Mouse (Mus musculus) lung, postnatal 14 days (tissue): ENCODE results near the gene St6galnac3.

ENCODE experiments used
- DNase-seq: peaks from one replicate; pipeline ENCODE4 v3.0.0; 2021

Gene St6galnac3

DNA sequence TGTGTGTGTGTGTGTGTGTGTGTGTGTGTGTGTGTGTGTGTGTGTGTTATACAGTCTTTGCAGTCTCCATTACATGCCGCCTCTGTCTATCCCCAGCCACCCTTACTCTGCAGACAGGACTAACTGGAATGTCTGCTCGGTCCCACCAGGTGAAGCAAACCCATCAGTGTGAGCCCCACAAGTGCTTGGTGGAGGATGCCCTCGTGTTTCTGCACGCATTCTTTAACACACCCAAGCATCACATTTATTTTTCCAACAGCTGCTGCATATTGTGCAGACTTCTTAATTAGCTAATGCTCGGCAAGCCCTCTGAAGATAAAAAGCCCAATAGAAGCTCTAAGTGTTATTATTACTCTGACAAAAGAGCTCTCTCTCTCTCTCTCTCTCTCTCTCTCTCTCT lies 268.7 kb downstream of the St6galnac3 start:
- no peak for DNase-seq

DNA sequence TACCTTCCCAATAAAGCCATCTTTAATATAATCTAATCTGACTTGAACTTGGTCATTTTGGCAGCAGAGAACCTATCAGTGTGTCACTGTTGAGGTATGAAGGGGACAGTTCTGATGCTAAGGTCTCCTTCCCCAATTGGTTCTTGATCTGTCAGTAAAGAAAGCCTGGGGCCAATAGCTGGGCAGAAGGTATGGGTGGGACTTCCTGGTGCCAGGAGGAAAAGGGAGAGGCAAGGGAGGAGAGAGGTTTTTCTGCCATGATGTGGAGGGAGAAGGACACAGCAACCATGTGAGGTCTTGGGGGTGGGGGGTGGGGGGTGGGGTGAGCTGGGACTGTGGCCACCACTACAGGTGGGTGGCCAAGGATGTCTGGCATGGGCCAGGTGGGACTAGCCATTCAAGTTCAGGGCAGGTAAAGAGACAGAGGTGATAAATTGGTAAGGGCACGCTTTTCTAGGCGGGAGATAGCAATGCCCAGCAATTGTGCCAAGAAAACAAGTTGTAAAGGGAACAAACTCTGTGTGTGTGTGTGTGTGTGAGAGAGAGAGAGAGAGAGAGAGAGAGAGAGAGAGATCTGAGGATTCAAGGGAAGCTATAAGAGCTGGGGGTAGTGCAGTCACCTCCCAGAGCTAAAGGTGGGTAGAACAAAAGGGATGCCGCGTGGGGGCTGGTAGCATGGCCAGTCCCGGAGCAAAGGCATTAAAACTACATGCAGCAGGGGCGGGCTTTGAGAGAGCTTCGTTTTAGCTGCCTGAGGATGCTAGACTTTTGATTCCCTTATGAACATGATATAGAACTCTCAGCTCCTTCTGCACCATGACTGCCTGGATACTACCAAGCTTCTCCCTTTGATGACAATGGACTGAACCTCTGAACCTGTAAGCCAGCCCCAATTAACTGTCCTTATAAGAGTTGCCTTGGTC lies 271.6 kb downstream of the St6galnac3 start:
- no peak for DNase-seq

DNA sequence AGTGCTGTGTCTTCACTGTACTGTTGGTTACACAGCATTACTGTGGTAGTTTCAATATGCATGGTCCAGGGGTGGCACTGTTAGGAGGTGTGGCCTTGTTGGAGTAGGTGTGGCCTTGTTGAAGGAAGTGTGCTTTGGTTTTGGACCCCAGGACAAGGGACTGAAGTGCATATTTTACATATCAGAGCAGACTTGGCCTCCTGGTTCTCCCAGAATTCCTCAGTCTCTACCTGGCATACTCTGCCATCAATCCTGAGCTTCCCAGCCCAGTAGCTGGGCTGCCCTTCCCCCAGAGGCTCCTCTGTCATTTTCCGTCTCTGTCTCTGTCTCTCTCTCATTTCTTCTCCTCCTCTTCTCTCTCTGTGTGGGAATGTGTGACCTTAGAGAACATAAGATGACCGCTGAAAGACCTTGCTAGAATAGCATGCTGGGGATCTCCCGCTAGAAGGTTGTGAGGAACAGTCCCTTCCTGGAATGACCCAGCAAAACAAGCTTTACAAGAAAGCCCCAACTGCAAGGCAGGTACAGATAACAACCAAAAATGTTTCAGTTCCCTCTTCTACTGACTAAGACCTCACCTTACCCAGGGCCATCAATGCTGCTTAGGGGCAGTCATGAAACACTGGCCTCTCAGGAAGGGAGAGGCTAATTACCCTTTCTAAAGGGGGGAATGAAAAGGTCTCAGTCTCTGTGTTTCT lies 272.5 kb downstream of the St6galnac3 start:
- DNase-seq = no peak

DNA sequence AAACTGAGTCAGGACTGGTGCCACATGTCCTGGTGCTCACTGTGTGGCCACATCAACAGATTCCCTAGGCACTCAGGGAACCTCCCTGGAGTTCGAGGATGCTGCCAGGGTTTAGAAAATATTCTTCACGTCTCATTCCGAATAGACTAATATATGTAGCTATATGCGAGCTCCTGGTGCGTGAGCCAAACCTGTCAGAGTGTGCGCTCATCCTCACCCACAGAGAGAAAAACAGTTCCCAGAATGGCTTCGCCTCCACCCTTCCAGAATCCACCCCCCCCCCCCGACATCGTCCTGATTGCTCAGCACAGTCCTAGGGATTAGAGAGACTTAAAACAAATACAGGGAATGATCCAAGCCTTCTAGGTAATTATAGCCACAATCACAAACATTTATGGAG lies 283.6 kb downstream of the St6galnac3 start:
- DNase-seq = no peak

DNA sequence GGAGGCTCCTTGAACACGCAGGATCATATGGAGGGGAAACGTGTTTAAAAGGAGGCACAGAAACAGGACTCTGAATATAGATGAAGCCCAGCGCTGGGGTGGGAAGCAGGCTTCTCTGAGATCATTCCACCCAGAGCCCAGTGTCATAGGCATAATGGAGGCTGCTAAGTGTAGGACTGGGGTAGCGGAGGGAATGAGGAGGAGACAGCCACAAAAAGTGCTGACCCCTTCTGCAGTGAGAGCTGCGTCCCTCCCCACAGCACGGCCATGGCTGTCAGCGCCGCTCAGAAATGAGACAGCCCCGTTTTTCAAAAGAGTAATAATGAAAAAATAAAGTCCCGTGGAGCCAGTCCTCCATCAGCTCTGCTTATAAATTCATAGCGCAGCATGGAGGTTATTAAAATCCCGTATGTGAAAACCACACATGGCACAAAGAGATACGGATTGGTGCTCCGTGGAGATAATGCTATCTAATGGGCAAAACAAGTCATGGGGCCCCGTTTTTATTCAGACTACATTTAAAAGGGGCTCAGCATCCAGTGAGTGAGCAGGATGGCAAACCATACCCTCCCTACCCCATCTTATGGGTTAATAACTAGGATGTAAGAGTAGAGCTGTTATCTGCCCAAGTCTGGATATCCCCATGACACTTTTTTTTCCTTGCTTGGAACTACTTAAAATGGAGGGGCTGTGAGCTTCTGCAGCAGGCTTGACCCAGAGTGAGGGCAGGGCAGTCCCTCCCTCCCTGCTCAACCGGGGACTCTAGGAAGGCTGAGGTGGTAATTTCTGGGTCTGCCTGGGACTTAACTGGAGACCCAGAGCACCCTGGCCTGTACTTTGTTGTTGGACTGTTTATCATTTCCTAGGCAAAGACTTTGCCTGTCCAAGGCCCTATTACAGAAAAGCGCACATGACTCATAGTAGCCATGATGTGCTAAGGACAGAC lies 288.6 kb downstream of the St6galnac3 start:
- no peak for DNase-seq

DNA sequence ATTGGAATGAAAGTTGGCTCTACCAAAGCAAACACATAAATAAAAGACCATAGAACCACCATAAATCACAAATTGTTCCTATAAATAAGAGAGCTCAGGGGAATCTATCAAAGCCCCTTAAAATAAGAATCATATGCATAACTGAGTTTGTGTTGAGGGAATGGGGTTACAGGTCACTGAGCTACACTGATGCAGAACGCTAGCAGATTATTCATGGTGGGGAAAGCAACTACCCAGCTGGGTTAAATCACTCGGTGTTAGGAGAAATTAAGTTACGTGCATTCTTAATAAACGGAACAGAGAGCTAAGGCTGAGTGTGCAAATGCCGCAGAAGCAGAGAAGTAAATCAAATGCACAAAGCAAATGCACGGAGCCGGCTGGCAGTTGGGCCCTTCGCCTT lies 292.0 kb downstream of the St6galnac3 start:
- no peak for DNase-seq

DNA sequence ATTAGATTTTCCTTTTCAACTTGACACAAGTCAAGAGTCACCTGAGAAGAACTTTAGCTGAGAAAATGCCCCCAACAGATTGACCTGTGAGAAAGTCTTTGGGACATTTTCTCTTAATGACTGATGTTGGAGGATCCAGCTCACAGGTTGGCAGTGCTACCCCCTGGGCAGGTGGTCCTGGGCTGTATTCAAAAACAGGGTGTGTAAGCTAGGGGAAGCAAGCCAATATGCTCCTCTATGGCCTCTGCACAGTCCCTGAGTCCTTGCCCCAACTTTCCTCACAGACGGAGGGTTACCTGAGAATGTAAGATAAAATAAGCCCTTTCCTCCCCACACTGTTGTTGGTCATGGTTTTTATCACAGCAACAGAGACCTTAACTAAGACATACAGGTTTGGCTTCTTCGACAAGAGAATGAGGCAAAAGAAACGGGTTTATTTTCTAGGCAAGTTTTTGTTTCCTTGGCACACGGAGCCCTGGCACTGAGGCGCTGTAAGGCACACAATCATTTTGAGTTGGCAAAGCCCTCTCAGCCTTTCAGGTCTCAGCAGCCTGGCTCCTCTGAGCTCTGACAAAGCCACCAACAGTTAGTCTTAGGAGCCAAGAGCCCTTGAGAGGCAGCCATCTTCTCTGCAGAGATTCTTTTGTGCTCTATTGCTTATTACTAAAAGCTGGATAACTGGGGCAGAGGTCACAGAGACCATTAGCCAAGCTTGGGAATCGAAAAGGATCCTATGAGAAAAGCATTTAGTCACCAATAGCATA lies 292.7 kb downstream of the St6galnac3 start:
- DNase-seq = no peak

DNA sequence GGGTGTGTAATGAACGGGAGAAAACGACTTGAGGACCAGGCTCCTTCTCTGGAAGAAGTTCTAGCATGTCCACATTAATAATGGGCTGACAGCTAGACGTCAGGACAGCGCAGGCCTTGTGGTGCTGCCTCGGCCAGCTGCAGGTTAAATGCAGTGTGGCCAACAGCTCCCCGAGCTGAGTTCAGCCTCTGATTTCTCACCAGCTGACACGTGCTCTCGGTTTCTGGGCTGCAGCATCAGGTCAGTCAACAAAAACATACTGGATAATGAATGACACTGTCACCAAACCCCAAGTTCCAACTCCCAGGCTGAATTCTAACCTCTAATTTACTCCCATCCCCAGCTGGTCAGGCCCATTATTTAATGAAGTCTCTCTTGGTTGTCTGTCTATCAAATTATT lies 295.1 kb downstream of the St6galnac3 start:
- no peak for DNase-seq

DNA sequence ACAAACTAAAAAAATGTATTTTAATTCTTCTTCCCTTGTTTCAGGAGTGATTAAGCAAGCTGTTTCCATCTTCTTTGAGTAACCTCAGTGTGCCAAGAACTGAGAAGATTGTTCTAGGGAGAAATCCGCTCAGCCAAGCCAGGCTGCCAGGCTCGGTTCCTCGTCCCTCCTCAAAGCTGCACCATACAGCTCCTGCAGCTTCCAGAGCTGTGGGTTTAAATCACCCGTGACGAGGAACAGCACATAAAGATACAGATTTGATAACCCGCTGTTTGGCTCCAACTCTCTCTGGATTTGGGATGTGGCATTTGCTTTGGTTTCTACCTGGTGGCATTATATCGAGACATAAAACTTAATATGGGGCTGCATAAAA lies 303.1 kb downstream of the St6galnac3 start:
- no peak for DNase-seq

DNA sequence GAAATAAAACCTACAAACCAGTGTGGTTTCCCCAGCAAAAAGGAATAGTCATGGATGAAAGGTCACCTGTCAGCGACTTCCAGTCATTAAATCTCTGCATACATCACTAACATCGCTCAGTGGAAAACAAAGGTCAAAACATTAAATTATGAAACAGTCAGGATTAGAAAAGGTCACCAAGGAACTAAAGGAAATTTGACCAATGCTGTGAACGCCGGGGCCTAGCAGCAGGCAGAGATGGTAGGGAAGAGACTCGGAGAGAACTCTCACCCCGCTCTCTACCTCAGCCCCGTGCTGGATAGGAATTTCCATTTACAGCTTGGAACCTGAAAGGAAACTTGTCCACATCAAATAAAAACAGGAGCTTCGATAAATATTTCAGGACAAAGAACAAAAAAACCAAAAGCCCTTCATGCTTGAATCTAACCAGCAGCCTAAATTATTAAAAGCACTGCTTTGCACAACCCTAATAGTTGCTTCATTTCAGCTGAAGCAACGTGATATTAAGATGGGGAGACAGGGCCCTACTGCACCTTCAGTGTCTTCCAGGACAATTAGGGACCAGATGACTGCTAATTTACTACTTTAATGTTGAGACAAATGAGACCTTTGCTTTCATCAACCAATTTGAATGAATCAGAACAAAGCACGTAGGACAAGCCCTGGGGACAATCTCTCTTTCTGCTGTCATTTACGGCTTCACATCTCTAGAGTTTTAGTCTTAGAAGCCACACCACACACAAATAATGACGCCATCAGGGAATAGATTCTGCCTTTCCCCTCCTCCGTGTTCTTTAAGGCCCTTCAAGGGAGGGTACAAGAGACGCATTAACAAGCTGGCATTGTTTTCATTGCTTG lies 303.7 kb downstream of the St6galnac3 start:
- no peak for DNase-seq

DNA sequence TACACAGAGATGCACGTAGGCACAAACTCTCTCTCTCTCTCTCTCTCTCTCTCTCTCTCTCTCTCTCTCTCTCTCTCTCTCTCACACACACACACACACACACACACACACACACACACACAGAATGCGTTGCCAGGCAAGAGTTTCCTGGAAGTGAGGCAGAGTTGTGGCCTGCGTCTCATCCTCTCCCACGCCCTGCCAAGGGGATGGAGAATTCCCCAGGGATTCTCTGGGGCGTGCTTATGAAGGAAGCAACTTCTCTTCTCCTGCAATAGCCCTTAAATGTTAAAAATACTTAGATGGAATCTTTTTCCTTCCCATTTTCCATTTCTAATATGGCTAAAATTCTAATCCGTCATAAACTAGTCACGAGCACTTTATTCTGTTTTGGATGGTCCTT lies 305.6 kb downstream of the St6galnac3 start:
- no peak for DNase-seq

DNA sequence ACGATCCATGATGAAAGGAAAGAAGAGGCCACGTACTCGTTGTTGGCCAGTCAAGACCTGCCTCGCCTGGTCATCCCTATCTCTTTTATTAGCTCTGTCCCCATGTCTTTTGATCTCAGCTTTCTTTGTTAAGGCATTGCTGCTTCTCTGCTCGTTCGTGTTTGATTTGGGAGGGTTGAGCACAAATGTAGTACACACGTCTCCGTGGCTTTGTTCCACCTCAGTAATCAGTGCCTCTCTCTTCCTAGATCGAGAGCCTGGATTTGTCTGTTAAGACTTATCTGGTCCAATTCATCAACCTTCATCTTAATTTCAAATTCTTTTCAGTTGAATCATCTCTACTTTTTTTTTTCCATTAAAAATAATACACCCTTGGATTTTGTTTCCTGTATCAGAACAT lies 308.0 kb downstream of the St6galnac3 start:
- DNase-seq = no peak

DNA sequence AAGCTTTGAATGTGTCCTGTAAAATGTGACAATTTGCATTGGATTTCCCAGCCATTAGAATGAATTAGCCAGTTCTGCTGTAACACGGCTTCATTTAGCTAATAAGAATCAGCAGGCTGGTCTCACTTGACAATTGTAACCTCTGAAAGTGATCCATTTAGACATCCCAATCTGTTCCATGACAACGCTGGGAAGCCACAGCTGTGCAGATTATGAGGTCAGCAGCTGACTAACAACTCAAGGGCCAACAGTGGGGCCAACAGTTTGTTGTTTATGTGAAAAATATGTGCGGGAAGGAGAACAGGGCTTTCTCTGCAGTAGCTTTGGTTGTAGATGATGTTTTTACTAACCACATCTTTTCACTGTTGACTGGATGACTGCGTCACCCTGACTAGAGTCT lies 308.6 kb downstream of the St6galnac3 start:
- DNase-seq = no peak

DNA sequence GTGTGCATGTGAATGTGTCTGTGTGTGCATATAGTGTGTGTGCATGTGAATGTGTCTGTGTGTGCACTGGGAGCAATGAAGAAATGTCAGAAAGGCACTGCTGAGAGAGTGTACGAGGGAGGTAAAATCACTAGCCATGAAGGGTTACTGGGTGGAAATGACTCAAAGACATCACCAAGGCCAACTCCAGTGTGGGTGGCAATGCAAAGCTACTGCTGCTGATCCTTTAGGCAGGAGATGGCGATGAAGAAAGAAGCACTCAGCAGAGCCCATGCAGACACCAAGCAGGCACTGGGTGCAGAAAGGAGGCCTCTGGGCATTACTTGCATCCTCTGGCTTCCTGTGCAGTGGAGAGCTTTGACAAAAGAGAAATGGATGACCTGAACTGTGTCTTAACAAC lies 310.8 kb downstream of the St6galnac3 start:
- DNase-seq = no peak

DNA sequence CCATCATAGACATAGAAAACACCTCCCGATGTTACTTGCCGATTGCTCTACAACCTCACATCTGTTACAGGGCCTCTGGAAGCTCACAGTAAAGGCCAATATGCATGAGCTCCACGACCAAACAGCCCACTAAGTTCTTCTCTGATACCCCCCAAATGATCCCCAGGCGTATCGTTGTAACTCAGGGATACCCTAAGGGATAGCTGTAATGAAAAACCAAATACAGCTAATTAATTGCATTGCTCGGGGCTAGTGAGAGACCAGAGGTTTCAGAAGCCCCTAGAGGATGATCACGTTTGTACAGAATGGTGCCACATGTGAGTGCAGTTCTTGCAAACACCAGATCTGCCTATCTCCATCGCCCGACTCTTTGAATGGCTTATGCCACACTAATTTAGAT lies 315.7 kb downstream of the St6galnac3 start:
- no peak for DNase-seq

DNA sequence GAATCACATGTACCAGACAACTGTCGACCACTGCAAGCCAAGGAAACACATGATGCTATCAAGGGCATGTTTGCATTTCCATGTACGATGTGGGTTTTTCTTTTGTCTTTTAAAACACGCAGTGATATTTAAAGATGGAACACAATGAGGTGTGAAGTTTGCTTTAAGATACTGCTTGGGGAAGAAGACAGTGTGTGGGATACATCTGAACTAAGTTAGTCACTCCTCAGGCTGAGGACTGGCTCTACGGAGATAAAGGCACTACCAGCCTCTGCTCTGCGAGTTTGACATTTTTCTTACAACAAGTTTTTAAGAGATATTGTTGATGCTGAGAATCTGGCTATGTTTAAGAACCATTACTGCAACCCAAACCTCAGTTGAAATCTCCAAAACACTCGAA lies 316.6 kb downstream of the St6galnac3 start:
- no peak for DNase-seq

DNA sequence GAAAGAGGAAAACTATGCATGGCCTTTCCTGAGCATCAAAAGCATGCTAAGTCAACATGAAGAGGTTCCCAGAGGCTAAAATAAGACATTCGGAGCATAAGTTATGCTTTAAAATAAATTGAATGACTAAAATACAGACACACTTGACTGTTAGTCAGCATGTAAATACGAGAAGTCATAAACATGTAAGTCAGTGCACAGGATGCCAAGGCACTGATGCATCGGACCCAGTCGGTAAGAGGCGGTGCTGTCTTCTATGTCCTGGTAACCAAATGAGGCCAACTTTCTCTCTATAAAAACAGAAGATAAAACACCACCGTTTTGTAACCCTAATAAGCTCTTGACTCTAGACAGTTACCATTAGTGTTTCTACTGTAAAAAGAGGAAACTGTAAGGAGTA lies 317.3 kb downstream of the St6galnac3 start:
- no peak for DNase-seq

DNA sequence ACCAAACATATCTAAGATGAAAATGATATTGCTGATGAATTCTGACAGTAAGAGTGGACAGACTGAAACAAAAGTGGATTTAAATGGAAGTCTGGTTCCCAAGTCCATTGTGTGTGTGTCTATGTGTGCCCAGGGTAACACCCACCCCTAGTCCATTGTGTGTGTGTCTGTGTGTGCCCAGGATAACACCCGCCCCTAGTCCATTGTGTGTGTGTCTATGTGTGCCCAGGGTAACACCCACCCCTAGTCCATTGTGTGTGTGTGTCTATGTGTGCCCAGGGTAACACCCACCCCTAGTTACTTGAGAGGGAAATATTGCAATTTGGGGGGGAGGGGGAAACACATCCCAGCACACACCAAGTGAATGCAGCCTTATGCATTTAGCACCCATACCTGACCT lies 318.1 kb downstream of the St6galnac3 start:
- no peak for DNase-seq

DNA sequence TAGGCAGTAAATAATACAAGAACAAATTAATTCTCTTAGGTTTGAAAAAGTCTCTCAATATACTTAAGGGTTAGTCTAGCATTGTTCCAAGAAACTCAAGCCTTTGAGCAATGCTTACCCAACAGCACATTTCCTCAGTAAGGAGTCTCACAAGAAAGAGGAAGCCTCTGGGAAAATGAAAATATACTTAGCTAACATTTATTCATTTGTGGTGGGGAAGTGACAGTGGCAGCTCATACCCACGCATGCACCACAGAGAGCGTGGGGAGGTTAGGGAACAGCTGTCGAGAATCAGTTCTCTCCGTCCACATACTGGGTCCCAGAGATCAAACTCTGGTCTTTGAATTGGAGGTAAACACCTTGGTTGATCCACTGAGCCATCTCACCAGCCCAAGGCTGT lies 318.8 kb downstream of the St6galnac3 start:
- DNase-seq = no peak

DNA sequence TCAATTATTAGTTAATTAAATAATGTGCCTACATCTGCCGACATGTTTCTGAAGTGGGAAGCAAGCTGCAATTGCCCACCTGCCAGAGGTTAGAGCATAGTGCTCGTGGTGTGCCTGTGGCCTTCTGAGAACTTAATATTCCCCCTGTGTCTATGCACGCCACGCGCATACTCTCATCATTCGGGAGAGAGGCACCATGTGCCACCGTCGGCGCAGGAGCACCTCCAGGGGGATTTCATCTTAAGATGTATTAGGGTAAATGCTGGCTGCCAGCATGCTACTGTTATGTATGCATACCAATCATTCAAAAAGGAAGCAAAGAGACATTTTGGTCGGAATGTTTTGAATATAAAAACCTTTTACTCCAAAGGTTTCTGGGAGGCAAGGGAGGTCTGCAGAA lies 319.3 kb downstream of the St6galnac3 start:
- no peak for DNase-seq

DNA sequence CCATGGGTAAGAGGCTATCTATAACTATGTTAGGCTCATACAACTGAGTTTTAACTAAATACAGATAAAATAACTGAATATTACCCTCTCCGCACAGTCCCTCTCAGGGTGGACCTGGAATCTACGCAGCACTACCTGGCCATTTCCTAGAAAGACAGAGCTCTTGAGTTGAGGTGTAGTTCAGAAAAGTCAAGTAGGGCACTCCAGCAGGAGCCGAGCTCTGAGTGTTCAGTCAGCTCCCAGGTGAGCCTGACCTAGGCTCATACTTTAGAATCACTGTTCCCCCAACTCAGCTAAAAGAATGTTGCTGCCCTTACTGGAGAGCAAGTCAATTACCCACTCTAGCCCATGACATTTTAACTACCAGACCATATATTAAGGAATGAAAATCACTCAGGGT lies 324.7 kb downstream of the St6galnac3 start:
- no peak for DNase-seq

DNA sequence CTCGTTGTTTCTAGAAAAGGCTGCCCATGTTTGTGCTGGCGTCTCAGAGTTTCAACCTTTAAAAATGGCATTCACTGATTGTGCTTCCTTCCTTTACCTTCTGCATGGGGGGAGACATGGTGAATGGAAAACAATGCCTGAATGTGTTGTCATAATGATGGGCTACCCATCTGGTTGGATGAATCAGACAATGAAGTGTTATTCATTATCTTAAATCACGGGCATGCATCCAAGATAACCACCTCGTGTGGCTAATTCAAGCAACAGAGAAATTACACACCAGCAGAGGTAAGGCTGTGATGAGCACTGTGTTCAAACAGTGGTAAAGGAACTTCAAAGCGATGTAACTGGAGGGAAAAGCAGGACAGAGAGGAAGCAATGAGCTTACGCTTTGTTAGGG lies 325.4 kb downstream of the St6galnac3 start:
- DNase-seq = no peak
